Mouse (Mus musculus): ENCODE measurements around the gene Slc25a15. TPM values are rescaled to one million over a fixed set of nuclear protein-coding genes. Genes with fewer than 3 reads are reported as not detected.

Gene Slc25a15
- 10 to 100 TPM; 12.7 TPM for total RNA-seq (2021)
- long read RNA-seq, experiment 1, transcript Slc25a15-201 (7 exons, 3,430 nt), result major isoform, 18 of 24 reads
- long read RNA-seq, experiment 1, partial matches to known transcripts, result 0 of 24 reads
- long read RNA-seq, experiment 1, other reads (novel, unspliced or antisense), result 6 of 24 reads
- long read RNA-seq, experiment 2, transcript Slc25a15-201 (7 exons, 3,430 nt), result major isoform, 27 of 40 reads
- long read RNA-seq, experiment 2, partial matches to known transcripts, result 6 of 40 reads
- long read RNA-seq, experiment 2, other reads (novel, unspliced or antisense), result 7 of 40 reads

DNA sequence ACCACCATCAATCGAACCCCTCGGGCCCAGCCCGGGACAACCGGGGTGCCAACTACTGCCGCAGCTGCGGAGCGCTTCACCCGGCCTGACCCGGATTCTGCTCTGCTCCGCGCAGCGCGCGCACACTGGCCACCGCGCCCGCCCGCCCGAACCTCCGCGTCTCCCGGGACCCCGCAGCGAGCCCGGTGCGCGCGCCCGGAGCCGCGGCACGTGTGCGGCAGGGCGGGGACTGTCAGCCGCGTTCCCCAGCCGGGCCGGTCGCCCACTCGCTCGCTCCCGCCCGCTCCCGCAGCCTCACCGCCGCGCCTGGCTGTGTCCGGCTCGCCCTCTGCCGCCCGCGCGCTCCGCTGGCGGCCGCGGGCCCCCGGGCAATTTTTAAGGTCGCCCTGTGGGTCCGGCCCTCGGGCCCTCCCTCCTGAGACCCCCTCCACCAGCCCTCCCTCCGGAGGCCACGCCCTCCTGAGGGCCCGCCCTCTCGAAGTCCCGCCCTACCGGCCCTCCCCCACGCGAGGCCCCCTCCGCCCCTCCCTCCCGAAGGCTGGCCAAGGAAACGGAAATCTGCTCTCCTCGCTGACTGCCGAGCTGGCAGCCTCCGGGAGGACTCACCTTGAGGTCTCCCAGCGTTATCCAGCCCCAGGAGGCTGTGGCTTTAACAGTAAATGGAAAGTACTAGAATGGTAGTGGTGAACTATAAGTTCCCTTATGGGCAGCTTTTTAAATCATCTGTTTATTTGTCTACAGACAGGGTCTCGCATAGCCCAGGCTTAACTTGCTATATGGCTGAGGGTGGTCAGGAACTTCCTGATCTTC is at the start of gene Slc25a15:
TSS of gene Slc25a15 (minus strand) at position 456 of the 810 bp plus-strand sequence.
- DNase-seq, result peak; percentile 92 to 94
- intact Hi-C loops (cut with DNase I), result no loop called here

DNA sequence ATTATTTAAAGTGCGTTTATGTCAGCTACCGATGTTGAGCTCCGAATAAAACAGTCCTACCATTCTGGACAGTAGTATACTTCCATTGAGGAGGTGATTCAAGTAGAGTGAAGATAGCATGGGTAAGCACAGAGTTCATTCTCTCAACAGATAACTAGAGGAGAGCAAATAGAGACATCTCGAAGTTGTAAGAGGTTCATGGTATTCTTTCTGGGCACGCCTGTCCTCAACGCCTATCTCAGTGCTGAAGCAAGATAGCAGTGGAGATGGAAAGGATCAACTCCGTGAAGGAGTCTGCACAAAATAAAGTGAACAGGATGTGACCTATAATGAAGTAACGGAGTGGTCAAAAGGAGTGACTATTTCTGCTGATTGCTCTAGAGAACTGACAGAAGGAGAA is 13.6 kb upstream of the Slc25a15 start:
- intact Hi-C loops (cut with DNase I), result no loop called here
- DNase-seq, result no peak

DNA sequence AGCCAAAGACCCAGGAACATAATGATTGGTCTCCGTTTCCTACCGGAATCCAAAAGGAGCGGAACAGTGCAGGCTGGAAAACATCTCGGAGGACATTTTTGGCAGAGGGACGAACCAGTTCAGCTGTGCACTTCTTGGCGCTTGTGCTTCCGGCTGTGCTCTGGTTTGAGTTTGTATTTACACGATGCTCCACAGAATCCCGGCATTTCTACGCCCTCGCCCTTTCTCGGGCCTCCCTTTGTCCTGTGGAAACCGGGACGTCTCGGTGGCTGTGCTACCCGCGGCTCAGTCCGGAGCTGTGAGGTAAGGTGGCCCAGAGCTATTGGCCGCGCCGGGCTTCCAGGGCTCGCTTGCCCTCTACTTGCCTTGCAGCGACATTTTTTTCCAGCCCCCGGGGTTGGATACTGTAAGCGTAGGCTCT is 12.9 kb upstream of the Slc25a15 start, which contains the start of gene Mrps31:
TSS of gene Mrps31 (plus strand) at position 80 of the 421 bp plus-strand sequence.
- peak; percentile 80 to 87 for DNase-seq

DNA sequence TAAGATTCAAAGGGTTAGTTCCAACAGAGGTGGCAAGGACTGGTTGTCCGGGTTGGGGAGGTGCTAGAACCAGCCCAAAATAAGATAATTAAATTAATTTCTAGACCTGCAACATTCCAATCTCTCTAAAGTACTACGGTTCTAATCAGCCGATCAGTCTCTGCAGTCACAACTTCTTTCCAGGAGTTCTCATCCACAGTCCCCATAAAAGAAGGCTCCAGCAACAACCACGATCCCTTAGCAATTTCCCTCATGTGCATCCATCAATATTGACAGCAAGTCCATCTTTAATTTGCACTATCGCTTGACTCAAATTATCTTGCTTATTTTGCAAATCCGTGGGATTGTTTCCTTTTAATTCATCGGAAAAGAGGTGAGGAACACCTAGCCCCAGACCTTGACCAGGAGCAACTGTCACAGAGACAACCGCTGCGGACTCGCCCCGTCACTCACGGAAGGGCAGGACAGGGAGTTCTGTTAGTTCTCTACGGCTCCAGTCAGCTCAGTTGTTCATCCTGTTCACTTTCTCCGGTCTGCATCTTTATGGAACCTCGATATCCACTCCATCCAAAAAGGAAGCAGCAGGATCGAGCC is 12.4 kb upstream of the Slc25a15 start:
- intact Hi-C loops (cut with DNase I), result no loop called here
- no peak for DNase-seq

More for the DNA sequence above, 12.9 kb upstream of the Slc25a15 start, which contains the start of gene Mrps31:
- intact Hi-C loops (cut with DNase I), result no loop called here

DNA sequence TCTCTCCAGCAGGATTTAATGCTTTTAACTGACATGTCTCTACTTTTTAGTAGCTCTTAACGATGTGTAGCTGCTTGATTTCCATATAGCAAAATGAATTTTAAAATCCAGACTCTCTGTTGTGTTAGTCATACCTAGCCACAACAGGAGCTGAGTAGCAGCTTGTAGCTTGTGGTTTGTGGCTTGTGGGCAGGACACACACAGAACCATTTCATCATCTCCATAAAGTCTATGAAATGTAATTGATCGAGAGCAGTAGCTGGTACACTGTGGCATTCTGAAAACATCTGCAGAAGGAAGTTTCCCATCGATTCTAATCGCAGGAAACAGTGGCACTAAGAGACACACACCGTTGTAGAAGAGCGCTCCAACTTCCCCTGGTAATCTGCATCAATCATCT is 7.3 kb upstream of the Slc25a15 start:
- no peak for DNase-seq
- intact Hi-C loops (cut with DNase I), result no loop called here

DNA sequence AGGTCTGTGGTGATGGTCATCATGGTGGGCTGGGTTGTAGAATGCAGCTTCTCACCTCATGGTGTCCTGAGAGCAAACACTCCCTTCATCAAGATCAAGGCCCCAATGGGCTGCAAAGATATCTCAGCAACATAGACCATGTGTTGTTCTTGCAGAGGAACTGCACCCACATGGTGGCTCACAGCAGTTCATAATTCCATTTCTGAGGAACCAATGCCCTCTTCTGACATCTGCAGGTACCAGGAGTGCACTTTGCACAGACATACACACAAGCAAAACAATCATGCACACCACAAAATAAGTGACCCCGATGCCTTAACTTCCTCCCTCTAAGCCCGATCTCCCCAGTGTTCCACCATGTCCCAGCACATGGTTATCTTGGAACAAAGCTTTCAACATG is 4.8 kb upstream of the Slc25a15 start:
- intact Hi-C loops (cut with DNase I), result no loop called here
- no peak for DNase-seq

DNA sequence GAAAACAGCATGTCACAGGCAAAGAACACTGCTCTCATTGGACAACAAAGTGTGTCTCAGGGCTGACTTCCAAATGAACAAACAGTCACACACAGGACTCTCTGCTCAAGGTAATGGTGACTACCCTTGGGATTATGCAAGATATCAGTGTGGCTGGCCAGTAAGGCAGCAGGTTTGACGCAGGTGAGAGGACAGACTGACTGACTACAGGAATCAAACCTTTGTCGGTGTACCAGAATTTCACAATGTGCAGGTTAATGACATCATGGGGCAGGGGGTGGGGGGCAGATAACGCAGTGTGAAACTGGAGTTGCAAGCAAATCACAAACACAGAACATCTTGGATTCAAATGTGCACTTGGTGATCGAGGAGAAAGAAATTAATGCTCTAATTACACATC is 2.2 kb upstream of the Slc25a15 start:
- DNase-seq, result no peak
- intact Hi-C loops (cut with DNase I), result no loop called here

DNA sequence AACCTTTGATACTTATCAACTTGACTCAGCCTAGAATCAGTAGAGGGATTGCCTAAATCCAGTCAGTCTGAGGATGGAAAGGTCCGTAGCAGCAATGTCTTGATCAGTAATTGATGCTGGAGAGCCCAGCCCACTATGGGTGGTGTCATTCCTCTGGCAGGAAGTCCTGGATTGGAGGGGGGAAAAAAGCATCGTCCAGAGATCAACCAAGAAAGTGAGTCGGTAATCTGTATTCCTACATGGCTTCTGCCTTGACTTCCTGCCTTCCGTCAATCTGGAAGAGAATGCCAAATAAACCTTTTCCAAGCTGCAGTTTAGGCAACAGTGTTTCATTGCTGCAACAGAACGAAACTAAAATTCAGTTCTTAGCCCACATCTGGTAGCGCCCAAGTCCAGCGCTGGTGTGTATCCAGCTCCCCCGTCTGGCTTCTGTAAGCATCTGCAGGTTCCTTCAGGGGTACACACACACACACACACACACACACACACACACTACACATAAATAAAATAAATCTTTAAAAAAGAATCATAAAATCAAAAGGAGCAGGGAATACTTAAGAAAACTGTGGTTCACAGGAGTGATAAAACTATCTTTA is 986 bp upstream of the Slc25a15 start:
- intact Hi-C loops (cut with DNase I), result no loop called here
- DNase-seq, result no peak

DNA sequence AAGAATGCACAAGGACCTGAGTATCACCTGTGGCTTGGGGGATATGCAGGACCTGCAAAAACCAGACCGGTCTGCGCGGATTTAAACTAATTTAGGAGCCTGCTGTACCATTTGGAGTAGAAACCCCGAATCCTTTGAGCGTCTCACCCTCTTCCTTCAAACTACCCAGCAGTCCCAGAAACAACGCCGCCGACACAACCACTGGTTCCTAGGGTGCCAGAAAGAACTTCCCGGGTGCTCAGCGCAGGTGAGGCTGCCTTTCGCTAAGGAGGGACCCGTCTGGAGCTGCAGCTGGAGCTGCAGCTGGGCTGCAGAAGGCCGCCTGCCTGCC is 621 bp downstream of the Slc25a15 start:
- intact Hi-C loops (cut with DNase I), result no loop called here
- no peak for DNase-seq

DNA sequence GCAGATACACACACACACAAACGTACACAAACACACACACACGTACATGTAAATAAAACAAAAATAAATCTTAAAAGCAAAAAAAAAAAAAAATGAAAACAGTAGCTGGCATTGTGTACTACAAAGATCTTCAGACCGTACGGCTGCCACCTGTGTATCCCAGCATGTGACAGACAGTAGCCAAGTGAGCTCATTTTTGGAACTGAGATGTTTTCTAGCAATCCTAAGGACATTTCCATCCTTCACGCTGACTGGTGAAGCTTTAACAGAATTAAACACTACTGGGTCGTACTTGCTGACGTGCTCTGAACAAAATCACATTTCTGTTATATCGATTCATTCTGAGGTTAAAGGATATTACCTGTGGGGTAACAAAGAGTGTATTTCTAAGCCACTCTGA is 3.1 kb downstream of the Slc25a15 start:
- intact Hi-C loops (cut with DNase I), result no loop called here
- no peak for DNase-seq

DNA sequence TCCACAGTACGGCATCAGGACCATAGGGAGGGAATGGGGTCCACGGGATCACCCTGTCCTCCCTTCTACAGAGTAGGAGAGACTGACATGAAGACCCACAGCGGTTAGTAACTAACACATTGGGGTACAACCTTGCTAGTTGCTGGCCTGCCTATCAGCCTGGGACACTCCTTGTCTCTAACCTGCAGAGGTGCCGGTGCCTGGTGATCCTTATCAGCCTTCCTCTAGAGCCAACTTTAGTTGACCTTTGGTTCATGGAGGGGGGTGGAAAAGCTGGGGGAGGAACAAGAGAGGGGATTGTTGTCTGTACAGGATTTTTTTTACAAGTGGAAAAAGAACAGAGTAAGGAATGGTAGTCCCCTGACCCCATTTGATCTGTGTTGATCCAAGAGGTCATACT is 3.9 kb downstream of the Slc25a15 start:
- intact Hi-C loops (cut with DNase I), result no loop called here
- no peak for DNase-seq

DNA sequence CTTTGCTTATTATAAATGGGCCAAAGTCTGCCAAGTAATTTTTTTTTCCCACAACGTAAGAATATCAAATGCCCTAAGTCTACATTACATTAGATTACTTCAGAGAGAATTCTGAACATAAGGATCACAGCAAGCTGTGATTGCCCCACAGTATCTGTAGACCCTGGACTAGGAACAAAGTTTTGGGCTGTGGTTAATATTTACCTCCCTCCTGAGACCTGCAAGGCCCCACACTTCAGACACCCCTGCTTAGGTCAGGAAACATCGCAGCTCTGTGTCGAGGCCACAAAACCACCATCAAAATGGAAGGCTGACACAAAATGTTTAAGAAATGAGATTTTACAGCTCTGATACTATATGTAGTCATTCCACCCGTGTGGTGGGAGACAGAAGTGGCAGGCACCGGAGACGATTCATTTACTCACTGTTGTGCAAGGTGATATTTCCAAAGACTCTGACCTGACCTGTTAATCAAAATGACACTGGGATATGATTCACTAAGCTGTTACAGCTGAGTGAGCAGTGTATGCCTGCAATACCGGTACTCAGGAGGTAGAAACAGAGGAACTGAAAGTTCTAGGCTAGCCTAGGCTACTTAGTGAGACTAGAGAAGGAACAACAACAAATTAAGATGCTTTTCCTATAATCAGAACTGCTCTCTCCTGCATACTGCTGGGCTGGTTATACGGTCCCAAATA is 7.5 kb downstream of the Slc25a15 start:
- no peak for DNase-seq
- intact Hi-C loops (cut with DNase I), result no loop called here

DNA sequence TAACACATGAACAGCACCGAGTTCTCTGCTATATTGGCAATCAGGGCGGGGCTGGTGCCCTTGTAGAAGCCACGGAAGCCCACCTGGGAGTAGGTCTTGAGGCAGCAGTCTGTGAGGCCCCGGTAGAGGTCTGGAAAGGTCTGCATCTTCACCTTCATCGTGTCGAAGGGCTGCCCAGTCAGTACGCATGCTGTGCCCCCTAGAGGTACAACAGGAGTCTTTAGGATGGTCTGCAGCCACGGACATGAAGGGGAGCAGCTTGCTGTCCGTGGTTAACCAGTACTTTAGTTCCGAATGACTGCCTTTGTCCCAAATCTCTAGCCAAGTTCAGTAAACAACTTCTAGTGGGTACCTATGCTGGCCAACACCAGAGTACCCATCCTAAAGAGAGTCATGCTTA is 8.5 kb downstream of the Slc25a15 start:
- intact Hi-C loops (cut with DNase I), result loop anchor here (10.0 kb wide), 1 partner anchor 325 kb away; the partner anchor contains the start of genes Alg11 and Atp7b
- DNase-seq, result no peak

DNA sequence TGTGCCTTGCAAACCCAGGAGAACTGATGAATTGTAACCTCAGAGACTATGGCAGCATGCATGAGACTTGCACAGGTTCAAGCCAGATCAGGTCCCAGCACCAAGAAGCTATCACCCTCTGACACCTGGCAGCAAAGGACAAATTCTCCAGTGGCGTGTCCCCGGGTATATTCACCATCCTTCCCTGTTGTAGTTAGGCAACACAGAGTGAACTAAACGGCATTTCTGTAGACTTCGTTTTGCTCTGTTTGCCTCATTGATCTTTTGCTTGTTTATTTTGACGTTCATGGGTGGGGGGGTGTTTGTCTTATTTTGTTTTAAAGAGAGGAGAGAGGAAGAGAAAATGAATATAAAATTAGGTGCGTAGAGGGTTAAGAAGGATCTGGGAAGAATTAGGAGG is 13.2 kb downstream of the Slc25a15 start:
- DNase-seq, result no peak
- intact Hi-C loops (cut with DNase I), result loop anchor here (10.0 kb wide), 1 partner anchor 320 kb away; the partner anchor contains the start of genes Alg11 and Atp7b

DNA sequence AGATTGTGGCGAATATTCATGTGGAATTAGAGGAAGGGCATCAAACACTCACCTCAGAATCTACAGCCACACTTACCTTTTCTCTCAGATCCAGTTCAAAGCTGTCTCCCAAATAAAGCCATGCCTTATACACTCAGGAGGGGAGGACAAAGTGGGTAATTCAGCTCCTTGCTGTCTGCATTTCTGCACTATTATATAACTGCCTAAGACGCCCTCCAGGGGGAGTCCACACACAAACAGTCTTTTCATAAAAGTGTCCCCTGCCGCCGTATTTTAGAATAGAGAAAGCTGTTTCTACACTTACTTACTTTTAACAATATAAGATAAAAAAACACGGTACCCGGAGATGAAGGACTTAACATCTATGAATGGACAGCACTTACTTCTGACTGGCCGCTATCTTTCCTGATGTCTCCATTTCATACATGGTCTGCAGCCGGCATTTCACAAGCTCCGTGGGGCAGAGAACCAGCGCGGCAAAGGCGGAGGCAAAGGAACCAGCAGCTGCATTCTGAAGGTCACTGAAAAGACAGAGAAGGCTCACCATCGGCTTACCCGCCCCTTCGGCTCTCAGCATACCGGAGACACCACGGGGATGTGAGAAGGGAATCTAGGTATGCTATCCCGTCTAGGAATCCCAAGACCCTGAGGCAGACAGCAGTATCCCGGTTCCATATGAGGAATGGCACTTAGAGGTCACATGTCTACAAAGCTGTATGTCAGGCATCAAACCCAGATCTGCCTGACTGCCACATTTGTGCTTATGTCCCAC is 15.4 kb downstream of the Slc25a15 start:
- intact Hi-C loops (cut with DNase I), result loop anchor here (10.0 kb wide), 1 partner anchor 318 kb away; the partner anchor contains the start of genes Alg11 and Atp7b
- no peak for DNase-seq

DNA sequence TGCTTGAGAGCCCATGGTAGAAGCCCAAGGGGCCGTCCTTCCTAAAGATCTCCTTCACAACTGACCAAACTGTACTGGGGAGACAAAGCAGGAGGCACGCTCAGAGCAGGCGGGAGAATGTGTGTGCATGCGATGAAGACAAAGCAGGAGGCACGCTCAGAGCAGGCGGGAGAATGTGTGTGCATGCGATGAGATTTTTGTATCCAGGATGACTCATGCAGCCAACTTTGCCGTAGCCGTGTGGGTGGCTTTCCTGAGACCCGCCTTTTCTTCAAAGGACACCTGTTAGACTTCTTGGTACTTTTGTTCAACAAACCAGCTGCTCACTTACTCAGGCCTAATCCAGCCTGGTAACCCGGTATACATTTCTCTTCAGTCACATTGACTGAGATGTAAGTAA is 17.5 kb downstream of the Slc25a15 start:
- intact Hi-C loops (cut with DNase I), result loop anchor here (10.0 kb wide), 1 partner anchor 316 kb away; the partner anchor contains the start of genes Alg11 and Atp7b
- DNase-seq, result no peak

DNA sequence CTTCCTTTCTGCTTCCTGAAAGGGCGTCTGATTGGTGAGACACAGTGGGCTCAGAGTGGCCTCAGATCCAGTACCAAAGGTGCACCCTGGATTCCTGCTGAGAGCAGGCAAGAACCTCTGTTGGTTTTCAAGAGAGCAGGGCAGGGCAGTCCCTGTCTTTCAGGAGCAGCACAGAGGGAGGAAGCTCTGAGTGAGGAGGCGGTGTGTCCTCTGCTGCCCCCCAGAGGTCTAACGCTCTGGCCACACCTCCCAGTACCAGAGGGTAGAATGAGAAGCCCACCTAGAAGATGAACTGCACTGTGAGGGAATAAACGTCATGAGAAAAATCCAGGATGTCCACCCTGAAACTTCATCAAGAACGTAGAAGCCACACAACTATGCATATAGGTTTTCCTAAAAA is 21.5 kb downstream of the Slc25a15 start:
- peak; percentile 65 to 68 for DNase-seq
- intact Hi-C loops (cut with DNase I), result loop anchor here (1.0 to 5.0 kb wide), 2 partner anchors 185 to 385 kb away; partner anchors contain the start of gene Vps36

DNA sequence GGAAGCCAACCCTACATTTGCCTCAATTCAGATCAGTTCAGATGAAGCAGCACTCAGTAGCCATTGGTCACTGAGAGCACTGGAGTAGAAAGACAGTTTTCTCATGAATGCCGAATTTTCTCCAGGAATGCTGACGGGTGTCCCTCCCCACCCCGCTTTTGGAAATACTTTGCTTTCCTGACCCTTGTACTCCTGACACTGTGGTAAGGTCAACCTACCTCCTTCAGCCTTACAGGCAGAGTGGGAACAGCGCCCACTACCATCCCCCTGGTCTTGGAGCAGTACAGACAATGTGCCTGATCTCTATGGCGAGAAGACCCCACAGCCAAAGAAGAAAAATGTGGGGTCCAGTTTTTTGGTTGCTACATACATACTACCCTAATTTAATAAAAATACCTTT is 22.1 kb downstream of the Slc25a15 start:
- DNase-seq, result no peak
- intact Hi-C loops (cut with DNase I), result loop anchor here (5.0 kb wide), 1 partner anchor 384 kb away; no protein-coding TSS in a partner anchor

DNA sequence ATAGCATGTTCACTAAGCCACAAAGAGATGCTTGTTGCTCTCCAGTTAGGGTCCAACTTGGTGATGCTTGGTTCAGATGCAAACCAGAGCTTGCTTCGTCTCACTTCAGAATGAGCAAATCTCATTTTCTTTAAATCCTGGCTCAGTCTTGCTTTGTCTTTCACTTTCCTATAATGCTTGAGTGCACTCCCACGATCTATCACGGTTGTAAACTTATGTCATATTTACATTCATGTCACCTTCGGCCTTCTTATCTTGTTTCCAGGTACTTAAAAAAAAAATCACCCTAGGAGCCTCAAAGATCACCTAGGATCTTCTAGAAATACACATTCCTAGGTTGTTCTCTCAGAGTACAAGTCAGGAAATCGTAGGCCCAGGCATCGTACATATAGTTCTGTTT is 38.5 kb downstream of the Slc25a15 start:
- DNase-seq, result no peak
- intact Hi-C loops (cut with DNase I), result no loop called here

All from heart, postnatal 14 days (tissue).